Mouse (Mus musculus): Measurements from ENCODE around the gene Htra2. TPM values are rescaled to one million over a fixed set of nuclear protein-coding genes. Genes with fewer than 3 reads are reported as not detected.

Htra2 gene
- polyA plus RNA-seq, 2 experiments, result 54.3 to 80.9 TPM

DNA sequence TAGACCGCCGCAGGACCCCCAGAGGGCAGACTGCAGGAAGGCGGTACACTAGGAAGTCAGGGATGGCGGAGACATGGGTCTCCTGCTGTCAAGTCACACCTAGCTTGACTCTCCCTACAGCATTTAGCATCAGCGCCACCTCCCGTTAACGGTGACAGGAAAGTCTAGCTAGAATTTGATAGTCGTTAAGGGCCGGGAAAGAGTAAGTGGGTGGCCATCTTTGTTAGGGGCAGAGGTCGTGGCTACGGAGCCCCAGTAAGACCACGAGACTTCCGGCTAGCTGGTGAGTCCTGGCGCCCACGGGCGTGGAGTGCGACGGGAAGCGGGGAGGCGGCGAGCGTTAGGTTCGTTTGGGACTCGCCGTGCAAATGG lies 46.2 kb upstream of the Htra2 start, which contains the start of the genes Ccdc142 and Gm42688:
Gene Ccdc142, plus strand, starts transcription at position 286 of the 372 bp plus-strand sequence.
Gene Gm42688, plus strand, starts transcription at position 302 of the 372 bp plus-strand sequence.
- Histone ChIP-seq H3K36me3 (replicated peaks; ENCODE audit: control insufficient read depth, insufficient read depth, low read depth) (no peaks in the 10 kb centered on the region), H3K4me1 (replicated peaks; ENCODE audit: control insufficient read depth in 2 of 2, insufficient read depth in 2 of 2, low read length in 1 of 2) (peaks cover 8% of the 10 kb centered on the region in 2 experiments), H3K27ac (peak within 1 kb of the TSS; percentile 60), H3K9me3 (ENCODE audit: control insufficient read depth, low read length) (no peaks in the 10 kb centered on the region), H3K4me2 (ENCODE audit: low read depth) (peak within 1 kb of the TSS; percentile 93), H3K9ac (replicated peaks) (peak within 1 kb of the TSS; percentile 86), H3K4me3 (ENCODE audit: insufficient read depth in 1 of 2, low read depth in 2 of 2, low read length in 2 of 2) (peak within 1 kb of the TSS; percentile 63 to 81), H3K27me3 (ENCODE audit: control insufficient read depth, insufficient read depth, low read length) (no peaks in the 10 kb centered on the region)
- TF ChIP-seq CTCF (IDR thresholded peaks at IDR 0.05; ENCODE audit: low read depth) (peak; percentile 87), EP300 (IDR thresholded peaks at IDR 0.05; ENCODE audit: low read depth) (no peak)
- under 1% methylated on average over 25 of the region's 25 CpGs for WGBS (ENCODE audit: insufficient replicate concordance)
- ATAC-seq (ENCODE audit: insufficient read depth), result peak; percentile 83
- peak; percentile 84 to 91 (median 86) for DNase-seq (ENCODE audit: low read depth in 3 of 3, low spot score in 3 of 3)

DNA sequence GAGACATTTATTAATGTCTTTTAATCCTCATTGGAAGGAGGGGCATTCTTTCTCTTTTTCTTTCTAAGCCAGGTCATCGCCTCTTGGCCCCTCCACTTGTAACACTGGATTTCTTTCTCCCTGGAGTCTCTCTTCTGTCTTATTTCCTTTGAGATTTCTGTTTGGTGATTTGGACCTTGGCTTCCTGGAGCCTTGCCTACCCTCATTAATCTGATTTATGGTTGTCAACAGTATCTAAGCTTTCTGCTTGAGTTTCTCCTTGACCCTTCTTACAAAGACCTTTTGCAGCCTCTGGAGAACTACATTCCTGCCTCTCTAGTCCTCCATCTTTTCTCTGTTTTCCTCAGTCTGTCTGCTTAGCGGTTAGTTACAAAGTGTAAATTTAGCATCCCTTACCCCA lies 43.3 kb upstream of the Htra2 start:
- Histone ChIP-seq H3K4me3 (ENCODE audit: insufficient read depth in 1 of 2, low read depth in 2 of 2, low read length in 2 of 2) (no peak overlapping the region), H3K9me3 (ENCODE audit: control insufficient read depth, low read length) (no peaks in the 10 kb centered on the region; the same call in 1 of the 2 replicates), H3K36me3 (replicated peaks; ENCODE audit: control insufficient read depth, insufficient read depth, low read depth) (no peaks in the 10 kb centered on the region), H3K4me1 (replicated peaks; ENCODE audit: control insufficient read depth in 2 of 2, insufficient read depth in 2 of 2, low read length in 1 of 2) (peaks cover 8% of the 10 kb centered on the region in 2 experiments), H3K27ac (no peak overlapping the region), H3K4me2 (ENCODE audit: low read depth) (no peak overlapping the region), H3K27me3 (ENCODE audit: control insufficient read depth, insufficient read depth, low read length) (no peaks in the 10 kb centered on the region), H3K9ac (replicated peaks) (no peak overlapping the region)
- DNase-seq (ENCODE audit: low read depth in 3 of 3, low spot score in 3 of 3) (no peak), ATAC-seq (ENCODE audit: insufficient read depth) (no peak)
- WGBS (ENCODE audit: insufficient replicate concordance), result 65% methylated on average over 2 of the region's 2 CpGs
- TF ChIP-seq EP300 (IDR thresholded peaks at IDR 0.05; ENCODE audit: low read depth), result no peak
- no peak for TF ChIP-seq CTCF (IDR thresholded peaks at IDR 0.05; ENCODE audit: low read depth)

GRCm38 (mm10) chr6:83095968-83096367 lies 40.9 kb upstream of the Htra2 start:
- no peak overlapping the region for H3K9ac ChIP-seq (replicated peaks)
- H3K27me3 ChIP-seq (ENCODE audit: control insufficient read depth, insufficient read depth, low read length), result peaks cover 3% of the 10 kb centered on the region; the same call in 1 of the 2 replicates
- no peak overlapping the region for H3K4me2 ChIP-seq (ENCODE audit: low read depth)
- H3K9me3 ChIP-seq (ENCODE audit: control insufficient read depth, low read length), result no peaks in the 10 kb centered on the region; the same call in 1 of the 2 replicates
- no peak overlapping the region for H3K4me3 ChIP-seq (ENCODE audit: insufficient read depth in 1 of 2, low read depth in 2 of 2, low read length in 2 of 2)
- WGBS (ENCODE audit: insufficient replicate concordance), result 38% methylated on average over 6 of the region's 6 CpGs
- TF ChIP-seq EP300 (IDR thresholded peaks at IDR 0.05; ENCODE audit: low read depth), result no peak
- H3K27ac ChIP-seq, result no peak overlapping the region
- no peak for ATAC-seq (ENCODE audit: insufficient read depth)
- H3K36me3 ChIP-seq (replicated peaks; ENCODE audit: control insufficient read depth, insufficient read depth, low read depth), result no peaks in the 10 kb centered on the region
- no peaks in the 10 kb centered on the region; a peak in 2 of 4 replicates for H3K4me1 ChIP-seq (replicated peaks; ENCODE audit: control insufficient read depth in 2 of 2, insufficient read depth in 2 of 2, low read length in 1 of 2)
- no peak for DNase-seq (ENCODE audit: low read depth in 3 of 3, low spot score in 3 of 3)

DNA sequence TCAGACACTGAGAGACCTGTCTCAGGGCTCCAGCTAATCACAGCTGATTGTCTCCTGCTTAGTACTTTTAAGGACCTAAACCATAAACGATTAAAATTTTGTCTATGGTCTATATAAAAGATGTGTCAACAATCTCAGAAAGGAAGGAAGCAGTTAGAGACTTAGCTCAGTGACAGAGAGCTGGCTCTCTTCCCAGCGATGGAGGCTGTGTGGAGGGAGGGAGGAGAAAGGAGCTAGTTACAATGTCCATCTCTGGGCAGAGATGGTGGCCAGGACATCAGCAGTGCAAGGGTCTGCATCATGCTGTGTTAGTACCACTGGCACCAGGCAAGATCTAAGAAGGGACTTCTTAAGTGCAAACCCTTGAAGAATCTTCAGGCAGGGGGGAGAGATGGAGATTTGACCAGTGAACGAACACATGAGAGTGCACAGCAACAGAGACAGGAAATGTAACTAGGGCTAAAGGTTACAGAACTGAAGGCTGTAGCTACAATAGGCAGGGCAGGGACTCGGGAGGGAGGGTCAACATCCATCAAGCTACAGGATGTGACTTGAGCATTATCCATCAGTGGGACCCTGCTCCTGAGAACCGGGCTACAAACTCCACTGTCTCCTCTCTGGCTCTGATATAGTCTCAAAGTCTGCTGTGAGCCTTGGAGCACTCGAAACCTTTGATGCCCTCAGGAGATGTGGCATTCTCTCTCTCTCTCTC lies 37.5 kb upstream of the Htra2 start:
- WGBS (ENCODE audit: insufficient replicate concordance), result 13% methylated on average over 6 of the region's 6 CpGs
- no peak for DNase-seq (ENCODE audit: low read depth in 3 of 3, low spot score in 3 of 3)
- H3K9me3 ChIP-seq (ENCODE audit: control insufficient read depth, low read length), result no peaks in the 10 kb centered on the region; the same call in 1 of the 2 replicates
- peaks cover 24% of the 10 kb centered on the region for H3K27me3 ChIP-seq (ENCODE audit: control insufficient read depth, insufficient read depth, low read length)
- TF ChIP-seq CTCF (IDR thresholded peaks at IDR 0.05; ENCODE audit: low read depth) (no peak), EP300 (IDR thresholded peaks at IDR 0.05; ENCODE audit: low read depth) (no peak)
- H3K4me3 ChIP-seq (ENCODE audit: insufficient read depth in 1 of 2, low read depth in 2 of 2, low read length in 2 of 2), result no peak overlapping the region
- ATAC-seq (ENCODE audit: insufficient read depth), result no peak
- no peak overlapping the region for H3K27ac ChIP-seq
- H3K36me3 ChIP-seq (replicated peaks; ENCODE audit: control insufficient read depth, insufficient read depth, low read depth), result no peaks in the 10 kb centered on the region
- H3K4me2 ChIP-seq (ENCODE audit: low read depth), result no peak overlapping the region
- H3K4me1 ChIP-seq (replicated peaks; ENCODE audit: control insufficient read depth in 2 of 2, insufficient read depth in 2 of 2, low read length in 1 of 2), result no peaks in the 10 kb centered on the region; a peak in 1 of 4 replicates
- H3K9ac ChIP-seq (replicated peaks), result no peak overlapping the region

- WGBS (ENCODE audit: insufficient replicate concordance), result 13% methylated on average over 9 of the region's 9 CpGs
- Histone ChIP-seq H3K9ac (replicated peaks) (no peak overlapping the region), H3K27me3 (ENCODE audit: control insufficient read depth, insufficient read depth, low read length) (peaks cover 65% of the 10 kb centered on the region), H3K36me3 (replicated peaks; ENCODE audit: control insufficient read depth, insufficient read depth, low read depth) (no peaks in the 10 kb centered on the region), H3K4me1 (replicated peaks; ENCODE audit: control insufficient read depth in 2 of 2, insufficient read depth in 2 of 2, low read length in 1 of 2) (no peaks in the 10 kb centered on the region; a peak in 1 of 4 replicates), H3K4me3 (ENCODE audit: insufficient read depth in 1 of 2, low read depth in 2 of 2, low read length in 2 of 2) (0 out of 4 replicates have a peak overlapping the region, but pooled peaks of 1 of the 2 experiments have one; percentile 4), H3K4me2 (ENCODE audit: low read depth) (peak overlapping the region; percentile 16), H3K9me3 (ENCODE audit: control insufficient read depth, low read length) (no peaks in the 10 kb centered on the region), H3K27ac (no peak overlapping the region)
- ATAC-seq (ENCODE audit: insufficient read depth), result no peak
- TF ChIP-seq CTCF (IDR thresholded peaks at IDR 0.05; ENCODE audit: low read depth), result no peak
- TF ChIP-seq EP300 (IDR thresholded peaks at IDR 0.05; ENCODE audit: low read depth), result no peak
- no peak for DNase-seq (ENCODE audit: low read depth in 3 of 3, low spot score in 3 of 3)
Measured at GRCm38 (mm10) chr6:83087926-83088260, 32.8 kb upstream of the Htra2 start.
